Mouse (Mus musculus) brain, embryonic 18.5 days (tissue): ENCODE measurements around the gene Prph.
A peak's percentile ranks its signal among the peaks of the same experiment; 100 is the strongest.

ENCODE experiments used
- DNase-seq: peaks from one replicate; pipeline ENCODE4 v3.0.0-alpha.2; 2012; ENCODE audit warnings: low read depth, low spot score

Gene Prph

DNA sequence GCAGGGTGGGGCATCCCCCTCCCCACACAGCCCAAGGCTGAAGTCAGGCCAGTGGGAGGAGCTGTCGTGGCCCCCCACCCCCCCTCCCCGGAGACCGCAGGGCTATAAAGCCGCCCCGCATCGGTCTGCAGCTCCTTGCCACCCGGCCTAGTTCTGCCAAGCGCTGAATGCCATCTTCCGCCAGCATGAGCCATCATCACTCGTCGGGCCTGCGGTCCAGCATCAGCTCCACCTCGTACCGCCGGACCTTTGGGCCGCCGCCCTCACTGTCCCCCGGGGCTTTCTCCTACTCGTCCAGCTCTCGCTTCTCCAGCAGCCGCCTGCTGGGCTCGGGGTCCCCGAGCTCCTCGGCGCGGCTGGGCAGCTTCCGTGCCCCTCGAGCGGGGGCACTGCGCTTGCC, at the start of gene Prph:
Gene Prph, plus strand, starts transcription at position 135 of the 400 bp plus-strand sequence.
- DNase-seq, result no peak

- no peak for DNase-seq
These were observed 46.2 kb upstream of the Prph start for GRCm38 (mm10) chr15:99008801-99009241.

DNA sequence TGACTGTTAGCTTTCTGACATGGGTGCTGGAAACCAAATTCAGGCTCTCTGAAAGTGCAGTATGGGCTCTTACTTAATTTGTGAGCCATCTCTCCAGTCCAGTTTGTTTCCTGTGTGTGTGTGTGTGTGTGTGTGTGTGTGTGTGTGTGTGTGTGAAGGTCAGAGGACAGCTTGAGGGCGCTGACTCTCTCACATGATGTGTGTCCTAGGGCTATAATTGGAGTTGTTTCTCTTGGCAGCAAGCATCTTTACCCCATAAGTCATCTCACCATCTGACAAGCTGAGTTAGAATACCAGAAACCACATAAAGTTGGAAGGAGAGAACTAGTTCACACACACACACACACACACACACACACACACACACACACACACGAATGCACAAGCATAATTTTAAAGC, 44.1 kb upstream of the Prph start:
- no peak for DNase-seq

- DNase-seq, result no peak
These were observed 43.0 kb upstream of the Prph start for GRCm38 (mm10) chr15:99011946-99012345.

DNA sequence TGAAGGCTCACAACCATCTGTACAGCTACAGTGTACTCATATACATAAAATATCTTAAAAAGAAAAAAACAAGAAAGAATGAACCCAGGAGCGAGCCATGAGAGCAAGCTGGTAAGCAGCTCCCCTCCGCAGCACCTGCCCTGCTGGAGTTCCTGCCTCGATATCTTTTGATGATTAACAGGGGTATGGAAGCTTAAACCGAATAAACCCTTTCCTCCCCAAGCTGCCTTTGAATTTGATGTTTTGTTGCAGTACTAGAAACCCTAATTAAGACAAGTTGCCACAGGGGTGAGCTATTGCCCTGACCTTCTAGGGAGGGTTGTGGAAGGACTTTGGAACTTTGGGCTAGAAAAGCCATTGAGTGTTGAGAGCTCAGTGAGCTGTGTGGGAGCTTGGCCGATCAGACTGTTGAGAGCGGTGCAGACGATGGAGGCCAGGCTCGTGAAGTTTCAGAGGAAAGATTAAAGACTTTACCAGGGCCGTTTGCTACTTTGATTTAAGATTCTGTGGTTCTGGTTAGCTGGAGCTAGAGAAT, 40.4 kb upstream of the Prph start:
- DNase-seq, result no peak

DNA sequence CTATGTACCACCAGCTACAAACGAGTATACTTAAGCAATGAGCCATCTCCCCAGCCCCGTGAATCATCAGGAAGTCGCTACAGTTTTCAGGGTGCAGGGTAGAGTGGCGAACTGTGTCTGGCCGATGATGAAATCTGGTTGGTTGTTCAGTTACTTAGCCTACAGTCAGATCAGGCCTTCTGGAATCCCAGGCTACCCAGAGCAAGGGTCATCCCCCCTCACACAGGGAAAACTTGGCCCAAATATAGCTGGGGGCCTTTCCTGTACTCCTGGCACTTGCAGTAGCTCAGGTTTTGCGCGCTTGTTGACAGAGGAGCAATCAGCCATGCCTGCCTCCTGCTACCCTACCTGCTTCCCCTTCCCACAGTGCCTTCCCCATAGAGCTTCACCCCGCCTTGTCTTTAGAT, 37.6 kb upstream of the Prph start:
- no peak for DNase-seq

DNA sequence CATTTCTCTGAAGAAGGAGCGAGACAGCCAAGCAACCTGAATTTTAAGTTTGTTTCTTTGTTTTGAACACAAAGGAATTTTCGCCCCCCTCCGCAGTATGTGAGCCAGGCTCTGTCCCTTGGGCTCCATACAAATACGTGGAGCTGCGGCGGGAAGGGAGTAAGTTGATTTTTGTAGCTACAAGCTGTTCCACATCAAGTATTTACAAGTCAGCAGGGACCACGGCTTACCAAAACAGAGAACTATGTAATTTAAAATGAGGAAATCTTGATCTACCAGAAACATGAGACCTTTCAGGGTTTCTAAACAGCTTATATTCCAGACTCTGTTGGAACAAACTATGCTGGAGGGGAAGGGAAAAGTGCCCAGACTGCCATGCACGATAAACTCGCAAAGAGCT, 37.0 kb upstream of the Prph start:
- no peak for DNase-seq

- no peak for DNase-seq
These were observed 36.3 kb upstream of the Prph start for GRCm38 (mm10) chr15:99018630-99019029.

GRCm38 (mm10) chr15:99019436-99019835, 35.5 kb upstream of the Prph start:
- DNase-seq, result no peak

DNA sequence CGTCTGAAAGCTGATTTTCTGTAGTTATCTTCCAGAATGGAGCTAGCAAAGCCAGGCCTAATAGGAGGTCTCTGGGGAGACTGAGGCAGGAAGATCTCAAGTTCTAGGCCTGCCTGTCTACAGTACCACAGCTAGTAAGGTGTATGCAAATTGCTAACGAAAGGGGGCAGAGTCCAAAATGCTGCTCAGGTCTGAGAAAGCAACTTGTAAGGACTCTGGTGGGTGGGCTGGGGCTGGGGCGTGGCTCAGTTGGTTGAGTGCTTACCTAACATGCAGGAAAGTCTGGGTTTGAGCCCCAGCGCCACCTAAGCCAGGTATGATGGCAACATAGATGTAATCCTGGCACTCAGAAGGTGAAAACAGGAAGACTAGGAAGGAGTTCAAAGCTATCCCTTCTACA, 34.8 kb upstream of the Prph start:
- DNase-seq, result no peak

DNA sequence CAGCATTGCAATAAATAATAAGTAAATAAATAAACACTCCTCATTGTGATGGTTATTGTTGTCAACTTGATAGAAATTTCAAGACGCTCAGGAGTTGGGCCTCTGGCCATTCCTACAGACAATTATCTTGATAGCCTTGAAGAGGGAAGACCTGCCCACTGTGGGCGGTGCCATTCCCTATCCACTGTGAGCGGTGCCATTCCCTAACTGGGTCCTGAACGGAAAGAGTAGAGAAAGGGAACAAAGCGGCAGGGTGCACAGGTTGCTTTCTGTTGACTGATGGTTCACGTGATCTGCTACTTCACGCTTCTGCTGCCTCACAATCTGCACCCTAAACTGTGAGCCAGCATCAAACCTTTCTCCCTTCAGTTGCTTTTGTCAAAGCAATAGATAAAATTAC, 33.7 kb upstream of the Prph start:
- DNase-seq, result no peak

DNA sequence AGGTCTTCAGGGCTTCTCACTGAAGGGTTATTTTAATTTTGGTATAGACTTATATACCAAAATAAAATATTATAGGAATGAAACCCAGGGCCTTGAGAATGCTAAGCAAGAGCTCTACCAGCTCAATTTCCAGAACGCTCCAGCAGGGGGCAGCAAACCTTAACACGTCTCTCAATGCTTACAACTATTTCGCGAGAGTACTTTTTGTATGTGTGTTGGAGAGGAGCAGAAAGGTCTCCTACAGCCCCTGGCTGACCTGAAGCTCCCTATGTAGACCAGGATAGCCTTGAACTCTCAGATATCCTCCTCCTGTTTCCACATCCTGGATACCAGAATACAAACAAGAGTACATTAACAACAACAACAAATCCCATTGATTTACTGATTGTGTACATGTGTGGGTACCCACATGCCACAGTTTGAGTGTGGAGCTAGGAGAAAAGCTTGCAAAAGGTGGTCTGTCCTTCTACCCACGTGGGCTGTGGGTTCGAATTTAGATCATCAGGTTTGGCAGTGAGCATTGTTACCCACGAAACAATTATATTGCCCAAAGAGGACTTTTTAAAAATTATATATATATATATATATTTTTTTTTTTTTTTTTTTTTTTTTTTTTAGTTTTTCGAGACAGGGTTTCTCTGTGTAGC, 30.2 kb upstream of the Prph start:
- DNase-seq, result peak; percentile 46

DNA sequence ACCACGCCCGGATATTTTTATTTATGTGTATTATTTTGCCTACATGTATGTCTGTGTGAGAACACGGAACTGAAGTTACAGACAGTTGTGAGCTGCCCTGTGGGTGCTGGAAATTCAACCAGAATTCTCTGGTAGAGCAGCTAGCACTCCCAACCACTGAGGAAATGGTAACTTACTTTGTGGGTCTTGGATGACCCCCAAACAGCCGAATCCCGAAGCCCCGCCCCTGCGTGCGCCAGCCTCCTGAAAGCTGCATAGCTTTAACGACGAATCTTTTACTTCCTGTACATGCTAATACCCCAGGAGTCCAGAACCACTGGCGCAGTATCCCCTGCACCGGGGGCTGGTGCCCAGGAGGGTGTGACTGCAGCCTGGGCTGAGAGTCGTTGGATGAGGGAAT, 29.6 kb upstream of the Prph start:
- no peak for DNase-seq

DNA sequence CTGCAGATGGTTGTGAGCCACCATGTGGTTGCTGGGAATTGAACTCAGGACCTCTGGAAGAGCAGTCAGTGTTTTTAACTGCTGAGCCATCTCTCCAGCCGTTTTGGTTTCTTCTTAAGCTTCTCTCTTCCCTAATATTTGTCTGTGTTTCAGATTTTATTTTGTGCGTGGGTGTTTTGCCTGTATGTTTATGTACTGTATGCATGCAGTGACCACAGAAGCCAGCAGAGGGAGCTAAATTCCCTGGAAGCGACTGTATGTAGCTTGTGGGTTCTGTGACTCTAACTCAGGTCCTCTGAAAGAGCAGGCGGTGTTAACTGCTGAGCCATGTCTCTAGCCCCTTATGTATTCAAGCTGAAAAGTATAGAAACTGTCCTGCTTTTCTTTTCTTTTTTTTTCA, 28.7 kb upstream of the Prph start:
- DNase-seq, result no peak

DNA sequence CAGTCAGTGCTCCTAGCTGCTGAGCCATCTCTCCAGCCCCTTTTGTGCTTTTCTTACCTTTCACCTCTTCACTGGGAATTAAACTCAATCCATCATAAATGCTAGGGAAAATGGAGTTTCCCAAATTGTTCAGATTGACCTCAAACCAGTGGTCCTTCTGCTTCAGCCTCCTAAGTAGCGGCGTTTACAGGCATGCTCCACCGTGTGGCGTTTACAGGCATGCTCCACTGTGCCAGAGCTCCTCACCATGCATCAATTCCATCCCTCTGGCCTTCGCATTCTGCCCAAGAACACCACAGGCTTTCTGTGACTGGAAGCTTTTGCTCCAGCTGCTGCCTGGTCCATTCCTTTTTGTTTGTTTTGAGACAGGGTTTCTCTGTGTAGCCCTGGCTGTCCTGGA, 27.9 kb upstream of the Prph start:
- no peak for DNase-seq

DNA sequence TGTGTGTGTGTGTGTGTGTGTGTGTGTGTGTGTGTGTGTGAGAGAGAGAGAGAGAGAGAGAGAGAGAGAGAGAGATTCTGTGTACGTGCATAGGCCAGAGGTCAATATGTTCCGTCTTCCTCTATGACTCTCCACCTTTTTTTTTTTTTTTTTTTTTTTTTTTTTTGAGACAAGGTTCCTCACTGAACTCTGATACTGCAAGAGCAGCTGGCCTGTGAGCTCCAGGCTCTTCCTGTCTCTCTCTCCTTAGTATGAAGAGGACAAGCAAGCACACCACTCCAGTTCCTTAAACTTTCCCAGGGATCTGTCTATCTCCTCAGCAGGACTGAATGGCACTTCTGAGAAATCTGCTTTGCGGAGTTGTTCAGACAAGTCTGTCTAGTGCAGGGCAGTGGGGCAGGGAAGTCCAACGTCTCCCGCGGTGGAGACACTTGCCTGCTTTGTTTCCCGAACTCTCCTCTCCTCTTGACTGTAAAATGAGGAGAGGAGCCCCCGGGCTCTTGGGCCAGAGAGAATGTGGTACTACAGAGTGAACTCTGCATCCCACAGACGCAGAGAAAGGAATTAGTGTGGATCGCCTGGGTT, 26.0 kb upstream of the Prph start:
- DNase-seq, result no peak

DNA sequence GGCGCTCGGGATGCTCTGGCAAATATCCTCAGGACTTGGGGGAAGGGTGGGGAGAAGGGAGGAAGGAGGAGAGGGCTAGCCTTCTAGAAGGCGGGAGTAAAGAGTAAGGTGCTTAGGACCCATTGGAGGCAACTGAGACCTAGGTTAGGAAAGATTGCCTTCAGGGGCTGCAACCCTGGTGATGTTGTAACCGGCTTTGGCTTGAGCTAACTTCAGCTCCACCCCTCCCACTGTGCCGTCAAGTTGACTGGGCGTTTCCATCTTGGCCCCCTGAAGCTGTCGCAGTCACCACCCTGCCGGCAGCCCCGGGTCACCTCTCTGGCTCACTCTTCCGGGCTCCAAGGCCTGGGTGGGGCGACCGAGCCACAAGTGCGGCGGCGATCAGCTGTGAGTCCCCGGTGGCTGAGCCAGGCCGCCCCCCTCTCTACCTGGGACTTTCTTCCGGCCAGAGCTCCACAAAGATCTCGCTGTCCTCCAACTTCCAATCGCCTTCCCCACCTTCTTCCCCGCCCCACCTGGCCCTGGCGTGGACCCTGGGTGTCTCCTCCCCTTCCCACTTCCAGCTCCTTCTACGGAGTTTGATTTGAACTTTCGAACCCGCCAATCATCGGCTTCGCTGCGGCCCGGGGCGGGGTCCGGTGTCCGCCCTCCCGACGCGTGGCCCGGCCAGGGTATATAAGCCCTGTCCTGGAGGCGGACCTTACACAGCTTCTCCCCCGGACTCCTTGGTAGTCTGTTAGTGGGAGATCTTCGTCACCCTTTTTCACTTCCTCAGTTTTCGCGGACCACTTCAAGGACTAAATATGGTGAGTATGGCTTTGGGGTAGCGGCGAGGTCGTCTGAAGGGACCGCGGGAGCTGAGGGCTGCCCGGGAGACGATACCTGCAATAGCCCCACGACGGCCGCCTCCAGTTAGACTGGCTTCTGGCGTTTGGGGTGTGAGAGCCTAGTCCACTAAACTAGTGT, 25.1 kb upstream of the Prph start, which contains the start of gene Tuba1c:
Gene Tuba1c, plus strand, starts transcription at position 273 of the 966 bp plus-strand sequence.
- DNase-seq, result no peak

DNA sequence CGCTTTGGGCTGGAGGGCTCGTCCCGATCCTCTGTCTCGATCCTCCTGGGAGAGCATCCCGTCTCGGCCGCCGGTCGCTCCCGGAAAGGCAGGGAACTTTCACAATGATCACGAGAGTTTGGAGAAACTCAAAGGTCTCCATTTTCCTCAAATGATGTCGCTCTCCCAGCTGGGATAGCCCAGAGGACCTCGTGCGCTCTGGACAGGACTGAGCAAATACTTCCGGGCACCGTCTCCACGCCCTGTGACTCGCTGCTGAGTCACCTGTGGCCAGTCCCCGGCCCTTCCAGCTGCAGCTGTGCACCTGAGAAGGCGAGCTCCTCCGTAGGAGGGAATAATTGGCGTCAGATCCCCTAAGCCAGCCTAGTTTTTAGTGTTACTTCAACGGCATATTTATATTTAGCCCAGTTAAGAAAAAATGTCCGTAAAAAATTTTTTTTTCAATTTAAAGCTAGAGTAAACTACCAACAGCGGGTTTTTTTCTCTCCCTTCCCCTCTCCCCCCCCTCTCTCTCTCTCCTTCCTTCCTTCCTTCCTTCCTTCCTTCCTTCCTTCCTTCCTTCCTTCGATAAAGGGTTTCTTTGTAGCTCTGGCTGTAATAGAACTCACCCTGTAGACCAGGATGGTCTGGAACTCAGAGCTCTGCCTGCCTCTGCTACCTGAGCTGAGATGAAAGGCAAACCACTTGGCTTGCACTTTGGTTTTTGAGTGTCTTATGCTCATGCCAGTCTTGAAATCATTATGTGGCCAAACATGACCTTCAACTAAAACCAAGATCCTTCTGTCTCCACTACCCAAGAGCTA, 24.2 kb upstream of the Prph start:
- no peak for DNase-seq

DNA sequence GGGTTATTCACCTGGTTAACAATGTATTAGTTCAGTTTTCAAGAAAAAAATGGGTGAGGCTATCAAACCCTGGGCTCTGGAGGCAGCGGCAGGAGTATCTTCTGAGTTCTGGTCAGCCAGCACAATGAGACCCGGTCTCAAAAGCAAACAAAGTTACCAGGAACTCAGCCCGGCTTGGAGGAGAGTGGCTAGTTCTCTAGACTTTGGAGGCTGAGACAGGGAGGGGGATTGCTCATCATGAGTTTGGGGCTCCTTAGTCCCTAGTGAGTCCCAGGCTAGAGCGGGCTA, 23.6 kb upstream of the Prph start:
- DNase-seq, result no peak

GRCm38 (mm10) chr15:99032041-99032725, 22.8 kb upstream of the Prph start:
- no peak for DNase-seq

DNA sequence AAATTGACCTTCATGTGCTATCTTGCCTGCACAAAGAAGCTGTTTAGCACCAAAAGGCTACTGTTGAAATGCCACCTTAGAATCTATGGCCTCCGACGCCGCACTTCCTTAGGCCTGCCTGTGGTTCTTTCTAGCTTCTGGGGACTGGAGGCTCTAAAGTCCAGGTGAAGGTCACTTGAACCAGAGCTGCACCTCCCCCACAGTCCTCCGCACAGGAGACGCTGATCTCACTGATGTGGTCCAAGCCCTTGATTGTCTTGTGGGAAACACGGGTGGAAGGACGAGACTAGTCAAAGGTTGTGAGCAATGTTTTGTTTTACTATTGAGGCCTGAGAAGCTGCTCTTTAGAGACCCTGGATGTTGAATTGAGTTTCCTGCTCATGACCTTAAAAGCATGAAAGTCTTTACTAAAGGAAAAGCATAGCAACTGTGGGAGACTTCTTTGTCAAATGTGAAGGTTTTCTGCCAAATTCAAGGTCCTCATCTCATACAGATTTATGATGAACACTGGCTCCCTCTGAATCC, 22.2 kb upstream of the Prph start:
- no peak for DNase-seq
